ENCODE assay signal across 9 mouse cellular contexts in genomic region chr8:125349290-125350025, GRCm38 (mm10).
DNase-seq lines count a peak whose midpoint lies in the region; ATAC-seq and TF ChIP-seq lines count a peak whose summit lies in the region.
"Had no signal": no experiment of that assay in that cellular context is flagged by ENCODE, and none has a peak within 500 bp of the region (broad histone marks: within the 10 kb centered on the region; RNA-seq: fewer than 3 reads in every experiment).

No protein-coding gene starts in this region.

- no peak overlapping the region for H3K9ac ChIP-seq in forebrain, embryonic 12.5 days
- H3K9ac ChIP-seq in heart, postnatal 0 days (replicated peaks; ENCODE audit: low read depth, low read length): no peak overlapping the region
- no peak overlapping the region for H3K9ac ChIP-seq in stomach, embryonic 15.5 days

- ATAC-seq in forebrain, embryonic 12.5 days (ENCODE audit: low FRiP score): peak; percentile 86
- ATAC-seq in heart, postnatal 0 days (ENCODE audit: insufficient read depth, low read depth): peak; percentile 94
- peak; percentile 87 for ATAC-seq in stomach, embryonic 15.5 days (ENCODE audit: insufficient read depth, low FRiP score, low read depth)
- no peak for ATAC-seq in megakaryocyte-erythroid progenitor cell, adult 5-6 weeks (replicated peaks; ENCODE audit: low FRiP score, low TSS enrichment, poor library complexity, severe bottlenecking)

- peaks cover 4% of the 10 kb centered on the region; the same call in 1 of the 2 replicates for H3K27me3 ChIP-seq in forebrain, embryonic 12.5 days
- H3K27me3 ChIP-seq in heart, postnatal 0 days (ENCODE audit: control insufficient read depth, insufficient read depth, low read length): no peaks in the 10 kb centered on the region
- no peaks in the 10 kb centered on the region for H3K27me3 ChIP-seq in stomach, embryonic 15.5 days (replicated peaks)

- peaks cover 30% of the 10 kb centered on the region for H3K4me1 ChIP-seq in forebrain, embryonic 12.5 days
- peaks cover 62% of the 10 kb centered on the region for H3K4me1 ChIP-seq in heart, postnatal 0 days (ENCODE audit: control insufficient read depth, insufficient read depth)
- peaks cover 18% of the 10 kb centered on the region for H3K4me1 ChIP-seq in stomach, embryonic 15.5 days

- H3K27ac ChIP-seq in forebrain, embryonic 12.5 days: peak overlapping the region; percentile 31; the same call in 1 of the 2 replicates
- H3K27ac ChIP-seq in heart, postnatal 0 days (ENCODE audit: low read depth): peak overlapping the region; percentile 83
- no peak overlapping the region for H3K27ac ChIP-seq in stomach, embryonic 15.5 days

- no peak overlapping the region for H3K4me3 ChIP-seq in forebrain, embryonic 12.5 days (replicated peaks)
- no peak overlapping the region for H3K4me3 ChIP-seq in heart, postnatal 0 days (ENCODE audit: low read depth, low read length)
- no peak overlapping the region for H3K4me3 ChIP-seq in stomach, embryonic 15.5 days (replicated peaks)
- H3K4me3 ChIP-seq: megakaryocyte, embryonic 14.5 days had no signal

- peak; percentile 88 for TF ChIP-seq EP300 in heart, postnatal 0 days (IDR thresholded peaks at IDR 0.05; ENCODE audit: low read depth)

- H3K4me2 ChIP-seq in forebrain, embryonic 12.5 days: no peak overlapping the region
- peak overlapping the region; percentile 21; the same call in 1 of the 2 replicates for H3K4me2 ChIP-seq in heart, postnatal 0 days (ENCODE audit: low read depth, low read length)
- H3K4me2 ChIP-seq in stomach, embryonic 15.5 days: 0 out of 2 replicates have a peak overlapping the region, but pooled peaks have one; percentile 8

- H3K9me3 ChIP-seq in forebrain, embryonic 12.5 days: no peaks in the 10 kb centered on the region
- H3K9me3 ChIP-seq in heart, postnatal 0 days (replicated peaks; ENCODE audit: control insufficient read depth, low read length): no peaks in the 10 kb centered on the region
- H3K9me3 ChIP-seq in stomach, embryonic 15.5 days: no peaks in the 10 kb centered on the region
- H3K9me3 ChIP-seq: megakaryocyte, embryonic 14.5 days had no signal

- peak; percentile 40 for DNase-seq in cerebellum, adult 9-10 months
- DNase-seq in cerebellum, postnatal 36 days: no peak
- DNase-seq in heart, postnatal 0 days (ENCODE audit: low spot score): peak; percentile 97
- peak; percentile 94 for DNase-seq in kidney, postnatal 10 days
- peak; percentile 78 to 87 for DNase-seq in lung, postnatal 4 days

- H3K36me3 ChIP-seq in forebrain, embryonic 12.5 days (replicated peaks): no peaks in the 10 kb centered on the region
- H3K36me3 ChIP-seq in heart, postnatal 0 days (replicated peaks; ENCODE audit: control insufficient read depth, insufficient read depth, low read length): no peaks in the 10 kb centered on the region
- H3K36me3 ChIP-seq in stomach, embryonic 15.5 days: no peaks in the 10 kb centered on the region

- WGBS in forebrain, embryonic 12.5 days: 29% methylated on average over 7 of the region's 7 CpGs
- WGBS in heart, postnatal 0 days: 2% methylated on average over 7 of the region's 7 CpGs
- 15% methylated on average over 7 of the region's 7 CpGs for WGBS in stomach, embryonic 15.5 days

- no peak for TF ChIP-seq CTCF in heart, postnatal 0 days (IDR thresholded peaks at IDR 0.05; ENCODE audit: low read depth)

Comparison
In these comparisons a context has a peak if more than half of its experiments do, and no peak if none do; other contexts are left out.
1. DNase-seq: peak in cerebellum, adult 9-10 months (single experiment), heart, postnatal 0 days (single experiment), kidney, postnatal 10 days (single experiment) and lung, postnatal 4 days (2 of 2); none in cerebellum, postnatal 36 days (0 of 2).